9 mouse cellular contexts compared by ENCODE assay signal in the genomic region with DNA sequence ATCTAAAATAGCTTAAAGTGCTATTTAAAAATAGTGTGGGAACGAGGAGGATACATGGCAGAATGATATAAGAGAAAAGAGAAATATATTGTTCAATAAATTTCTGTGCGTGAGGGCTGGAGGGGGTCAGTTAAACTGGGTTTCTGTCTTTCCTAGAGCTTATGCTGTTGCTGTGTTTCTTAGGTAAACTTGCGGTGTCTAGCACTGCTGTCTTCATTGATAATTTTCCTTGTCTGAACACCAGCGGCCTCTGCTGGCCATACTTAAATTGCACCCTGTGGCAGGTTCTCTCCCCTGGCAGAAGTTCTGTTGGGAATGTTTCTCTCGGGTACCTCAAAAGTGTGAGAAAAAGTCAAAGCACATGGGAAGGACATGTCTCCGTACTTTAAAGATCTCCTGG. TPM values are rescaled to one million over a fixed set of nuclear protein-coding genes. Genes with fewer than 3 reads are reported as not detected.
DNase-seq lines count a peak whose midpoint lies in the region; ATAC-seq and TF ChIP-seq lines count a peak whose summit lies in the region.
"Had no signal": no experiment of that assay in that cellular context is flagged by ENCODE, and none has a peak within 500 bp of the region (broad histone marks: within the 10 kb centered on the region; RNA-seq: fewer than 3 reads in every experiment).

No protein-coding gene starts in this region.

- no peak overlapping the region for H3K4me2 ChIP-seq in lung, embryonic 14.5 days
- H3K4me2 ChIP-seq: lung, embryonic 15.5 days had no signal

- DNase-seq in CD8-positive naive resting alpha-beta T cell, adult 2 months (ENCODE audit: low read depth in 2 of 2, low spot score in 2 of 2), result peak; percentile 74 to 85
- DNase-seq in NIH3T3 (ENCODE audit: low read depth), result peak; percentile 80
- peak; percentile 47 for DNase-seq in cerebellum, adult 9-11 months
- peak; percentile 43 to 56 for DNase-seq in gastrocnemius, adult 8-10 months (ENCODE audit: low spot score in 2 of 2)
- peak; percentile 13 to 82 for DNase-seq in layer of hippocampus, adult 2 months (ENCODE audit: low spot score in 2 of 2)
- DNase-seq in lung, embryonic 14.5 days, result peak; percentile 84
- DNase-seq in right cerebral cortex, postnatal 4 days, result peak; percentile 84
- DNase-seq in yolk sac, embryonic 10.5 days (ENCODE audit: low spot score), result peak; percentile 51

- no peaks in the 10 kb centered on the region for H3K36me3 ChIP-seq in lung, embryonic 14.5 days (ENCODE audit: insufficient read depth)
- H3K36me3 ChIP-seq: lung, embryonic 15.5 days had no signal

- no peak overlapping the region for H3K27ac ChIP-seq in layer of hippocampus, adult 2 months
- no peak overlapping the region for H3K27ac ChIP-seq in lung, embryonic 14.5 days (ENCODE audit: low read depth)
- H3K27ac ChIP-seq: lung, embryonic 15.5 days had no signal

- no peaks in the 10 kb centered on the region for H3K27me3 ChIP-seq in lung, embryonic 14.5 days (ENCODE audit: insufficient read depth, low read length)
- H3K27me3 ChIP-seq: lung, embryonic 15.5 days had no signal

- H3K9ac ChIP-seq in lung, embryonic 14.5 days, result no peak overlapping the region
- H3K9ac ChIP-seq: lung, embryonic 15.5 days had no signal

- no peaks in the 10 kb centered on the region for H3K9me3 ChIP-seq in lung, embryonic 14.5 days (ENCODE audit: low read depth, low read length)
- H3K9me3 ChIP-seq: lung, embryonic 15.5 days had no signal

- whole genome bisulfite sequencing in lung, embryonic 14.5 days, result 47% methylated on average over 6 of the region's 6 CpGs

- no peak overlapping the region for H3K4me3 ChIP-seq in layer of hippocampus, adult 2 months
- no peak overlapping the region for H3K4me3 ChIP-seq in lung, embryonic 14.5 days (ENCODE audit: low read depth, low read length)
- H3K4me3 ChIP-seq: lung, embryonic 15.5 days had no signal

- TF ChIP-seq CTCF in layer of hippocampus, adult 2 months (conservative IDR thresholded peaks at IDR 0.05), result peak; percentile 95
- TF ChIP-seq CTCF in lung, embryonic 14.5 days (IDR thresholded peaks at IDR 0.05; ENCODE audit: low read depth), result peak; percentile 87

- no peak for ATAC-seq in lung, embryonic 14.5 days (ENCODE audit: insufficient read depth)

- H3K4me1 ChIP-seq in lung, embryonic 14.5 days (ENCODE audit: insufficient read depth), result peaks cover 8% of the 10 kb centered on the region; the same call in 1 of the 2 replicates

RNA-seq across cellular contexts. Expression of a gene that starts 12.2 kb away (rescaled TPM):
- 1 to 10 TPM; 4.6 to 7.8 (median 6.2) TPM for total RNA-seq in gastrocnemius, adult 8-10 months (2022)
- total RNA-seq in layer of hippocampus, adult 2 months (2021), result 10 to 100 TPM; 42.9 to 53.3 TPM
- 33.2 TPM in 2 replicates for polyA plus RNA-seq in lung, embryonic 14.5 days (2014; fragmentation: Nextera tagmentation; extraction: Ambion mirVana)

Comparison
In these comparisons a context has a peak if more than half of its experiments do, and no peak if none do; other contexts are left out.
1. RNA of a gene that starts 12.2 kb away (total RNA-seq): 42.9 to 53.3 TPM in layer of hippocampus, adult 2 months; 4.6 to 7.8 TPM in gastrocnemius, adult 8-10 months; every median in the first group is over 4 times any median in the second.
2. Peak in every context shown above with its lines, with median percentiles within 50 percentile points of each other: DNase-seq.